Mouse (Mus musculus) adrenal gland, adult 18-20 months (tissue): ENCODE results near the gene Qrich1. TPM values are rescaled to one million over a fixed set of nuclear protein-coding genes. Genes with fewer than 3 reads are reported as not detected.
A peak's percentile ranks its signal among the peaks of the same experiment; 100 is the strongest.

Source experiments
- DNase-seq, 2 experiments: peaks; one replicate each; pipeline ENCODE4 v3.0.0; 2021 to 2022; ENCODE audit warnings: low spot score in 2 of 2
- long read RNA-seq, 2 experiments: library from polyadenylated mRNA; stranded (forward); transcript quantifications; one replicate each; pipeline ENCODE4 v2.0.0; 2021
- total RNA-seq, 2 experiments: library from RNA; stranded (reverse); gene quantifications; 1 replicate in 1 of 2; 2 replicates in 1 of 2; pipeline ENCODE4 v1.2.3; 2021

The Qrich1 gene
- 100 to 1,000 TPM in 1 of 2 experiments, 10 to 100 TPM in 1; 91.5 to 107 TPM for total RNA-seq
- long read RNA-seq, experiment 1, transcript Qrich1-202 (10 exons, 3,040 nt), result major isoform, 22 of 63 reads
- long read RNA-seq, experiment 1, partial matches to known transcripts, result 10 of 63 reads
- long read RNA-seq, experiment 1, other reads (novel, unspliced or antisense), result 31 of 63 reads
- long read RNA-seq, experiment 2, transcript Qrich1-202 (10 exons, 3,040 nt), result major isoform, 15 of 80 reads
- long read RNA-seq, experiment 2, partial matches to known transcripts, result 31 of 80 reads
- long read RNA-seq, experiment 2, other reads (novel, unspliced or antisense), result 31 of 80 reads

DNA sequence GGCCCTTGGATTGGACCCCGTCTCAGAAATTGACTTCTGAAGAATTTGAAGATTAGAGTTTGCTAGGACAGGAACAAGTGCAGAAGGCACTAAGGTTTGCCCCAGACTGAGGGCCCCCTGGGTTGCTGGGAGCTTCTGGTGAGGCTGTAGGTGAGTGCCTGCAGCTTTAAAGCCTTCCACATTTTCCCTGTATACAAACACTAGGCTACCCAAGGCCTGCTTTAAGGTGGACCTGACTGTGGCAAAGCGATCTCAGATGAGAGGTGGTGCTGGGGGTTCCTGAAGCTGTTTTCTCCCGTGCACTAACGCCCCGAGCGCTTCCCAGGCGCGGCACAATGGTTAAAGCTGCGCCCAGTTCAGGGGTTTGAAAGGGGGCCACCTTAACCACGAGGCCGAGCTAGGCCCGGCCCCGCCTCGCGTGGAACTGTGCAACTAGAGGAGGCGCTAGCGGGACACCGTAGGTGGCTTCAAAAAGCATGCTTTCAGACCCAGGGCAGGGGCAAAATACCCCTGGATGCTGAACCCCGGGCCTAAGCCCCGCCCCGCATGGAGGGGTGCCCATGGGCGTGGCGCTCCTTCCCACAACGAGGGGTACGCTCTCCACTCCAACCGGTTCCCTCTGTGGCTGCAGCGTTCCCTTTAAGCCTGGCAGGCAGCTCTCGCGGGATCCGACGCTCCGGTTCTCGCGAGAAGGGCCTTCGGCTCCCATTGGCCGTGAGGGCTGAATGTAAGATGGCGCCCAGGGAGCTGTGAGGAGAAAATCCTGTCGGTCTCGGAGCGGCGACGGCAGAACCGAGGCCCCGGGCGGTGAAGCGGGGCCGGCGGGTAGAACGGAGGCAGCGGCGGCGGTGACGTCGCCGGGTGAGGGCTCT, at the start of gene Qrich1:
Gene Qrich1 (plus strand): TSS at position 427 of the 872 bp plus-strand sequence.
- DNase-seq, result peak; percentile 88 to 93

DNA sequence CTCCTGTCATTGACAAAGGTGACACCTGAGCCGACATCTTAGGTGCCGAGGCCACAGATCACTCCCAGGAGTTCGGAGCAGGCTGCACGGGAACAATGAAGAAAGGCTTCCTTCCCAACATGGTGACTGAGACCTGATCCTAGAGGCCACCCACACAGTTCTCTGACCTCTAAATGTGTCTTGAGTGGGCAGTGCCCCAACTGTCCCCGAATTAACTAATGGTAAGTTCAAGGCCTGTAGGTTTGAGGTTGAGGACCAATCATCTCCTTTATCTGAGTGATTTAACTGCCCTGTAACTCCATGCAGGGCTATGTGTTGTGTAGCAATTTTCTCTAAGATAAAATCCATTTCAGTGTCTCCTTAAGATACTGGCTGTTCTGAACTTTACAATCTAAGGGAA, 47.2 kb upstream of the Qrich1 start:
- DNase-seq, result no peak

DNA sequence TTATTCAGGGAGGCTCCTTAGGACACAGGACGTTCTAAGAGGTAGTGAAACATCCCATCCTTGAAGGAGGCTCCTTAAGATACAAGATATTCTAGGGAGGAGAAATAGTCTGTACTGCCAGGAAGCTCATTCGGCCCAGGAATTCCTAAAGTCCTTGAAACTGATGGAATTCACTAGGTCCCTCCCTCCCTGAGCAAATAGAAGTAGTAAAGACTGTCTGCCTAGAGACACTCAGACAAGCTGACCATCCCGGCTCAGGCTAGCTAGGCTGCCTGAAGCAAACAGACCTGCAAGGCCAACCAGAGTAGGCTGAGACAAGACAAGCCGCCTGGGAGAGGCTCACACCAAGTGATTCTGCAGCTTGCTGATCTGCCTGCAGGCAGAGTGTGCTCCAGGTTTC, 46.8 kb upstream of the Qrich1 start:
- DNase-seq, result no peak

- no peak for DNase-seq
Measured at GRCm38 (mm10) chr9:108474528-108474927, 42.1 kb upstream of the Qrich1 start.

DNA sequence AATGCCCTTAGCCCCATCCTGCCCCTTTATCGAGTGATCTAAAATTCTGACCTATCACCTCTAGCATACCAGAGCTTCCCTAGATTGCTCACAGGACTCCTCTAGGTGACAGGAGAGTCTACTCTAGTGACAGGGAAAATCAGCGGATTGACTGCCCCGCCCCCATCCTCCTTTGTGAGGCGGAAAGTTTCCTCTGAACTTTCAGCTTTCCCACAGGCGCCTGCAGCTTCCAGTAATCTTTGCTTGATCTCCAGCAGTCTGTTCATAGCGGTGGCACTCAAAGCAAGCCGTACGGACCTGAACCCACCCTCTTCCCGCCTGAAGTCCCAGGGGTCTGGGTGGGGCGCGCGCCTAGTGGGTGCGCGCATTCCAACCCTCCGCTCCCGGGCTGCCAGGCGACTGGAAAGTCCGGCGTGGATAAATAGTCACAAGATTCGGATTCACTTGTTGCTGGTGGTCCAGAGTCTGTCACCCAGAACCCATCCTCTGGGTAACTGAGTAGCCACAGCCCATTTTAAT, 37.9 kb upstream of the Qrich1 start:
- DNase-seq, result peak; percentile 77

DNA sequence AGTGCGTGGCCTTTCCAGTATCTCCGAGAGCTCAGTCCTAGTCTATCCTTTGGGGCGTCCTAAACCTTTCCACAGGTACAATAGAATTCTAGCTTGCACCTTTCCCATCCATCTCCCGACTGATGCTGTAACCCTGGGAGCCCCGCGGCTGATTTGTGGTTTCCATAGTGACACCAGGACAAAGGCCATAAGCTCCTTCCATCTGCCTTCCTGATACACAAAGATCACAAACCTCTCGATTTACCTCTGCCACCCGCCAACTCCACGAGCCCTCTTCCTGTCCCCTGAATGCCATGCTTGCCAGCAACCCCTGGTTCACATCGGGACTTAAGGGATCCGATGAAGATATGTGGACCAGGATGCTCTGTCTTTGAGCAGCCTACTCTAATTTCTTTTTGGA, 37.4 kb upstream of the Qrich1 start:
- DNase-seq, result no peak

- DNase-seq, result peak in 1 of 2 experiments; percentile 43
Measured at GRCm38 (mm10) chr9:108479721-108480351, 36.8 kb upstream of the Qrich1 start, which contains the start of gene Lamb2. Gene Lamb2, plus strand, starts transcription at chr9:108479736.

DNA sequence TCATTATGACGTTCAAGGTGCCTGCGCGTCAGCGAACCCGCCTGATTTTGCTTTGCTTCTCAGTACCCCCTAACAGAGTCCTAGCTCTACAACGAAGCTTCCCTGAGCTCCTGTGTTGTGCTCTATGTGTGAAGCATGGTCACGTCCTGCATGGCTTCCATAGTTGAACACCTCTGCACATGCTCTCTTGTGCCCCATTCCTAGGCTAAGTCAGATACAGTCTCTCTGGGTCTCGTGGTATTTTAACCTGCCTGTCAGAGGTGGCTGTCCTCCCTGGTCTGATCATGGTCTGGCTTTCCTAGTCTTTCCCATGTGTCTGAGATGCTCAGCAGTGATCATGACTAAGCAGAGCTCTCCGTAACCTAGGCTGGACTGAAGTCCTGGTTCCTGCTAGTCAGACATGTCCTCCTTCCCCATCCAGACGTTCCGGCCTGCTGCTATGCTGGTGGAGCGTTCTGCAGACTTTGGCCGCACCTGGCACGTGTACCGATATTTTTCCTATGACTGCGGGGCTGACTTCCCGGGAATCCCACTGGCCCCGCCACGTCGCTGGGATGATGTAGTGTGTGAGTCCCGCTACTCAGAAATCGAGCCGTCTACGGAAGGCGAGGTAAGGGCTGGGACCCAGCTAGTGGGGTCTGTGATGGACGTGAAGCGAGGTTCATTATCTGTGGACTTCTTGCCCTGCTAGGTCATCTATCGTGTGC, 35.6 kb upstream of the Qrich1 start:
- DNase-seq, result peak in 1 of 2 experiments; percentile 18

GRCm38 (mm10) chr9:108481520-108482210, 34.9 kb upstream of the Qrich1 start:
- no peak for DNase-seq

DNA sequence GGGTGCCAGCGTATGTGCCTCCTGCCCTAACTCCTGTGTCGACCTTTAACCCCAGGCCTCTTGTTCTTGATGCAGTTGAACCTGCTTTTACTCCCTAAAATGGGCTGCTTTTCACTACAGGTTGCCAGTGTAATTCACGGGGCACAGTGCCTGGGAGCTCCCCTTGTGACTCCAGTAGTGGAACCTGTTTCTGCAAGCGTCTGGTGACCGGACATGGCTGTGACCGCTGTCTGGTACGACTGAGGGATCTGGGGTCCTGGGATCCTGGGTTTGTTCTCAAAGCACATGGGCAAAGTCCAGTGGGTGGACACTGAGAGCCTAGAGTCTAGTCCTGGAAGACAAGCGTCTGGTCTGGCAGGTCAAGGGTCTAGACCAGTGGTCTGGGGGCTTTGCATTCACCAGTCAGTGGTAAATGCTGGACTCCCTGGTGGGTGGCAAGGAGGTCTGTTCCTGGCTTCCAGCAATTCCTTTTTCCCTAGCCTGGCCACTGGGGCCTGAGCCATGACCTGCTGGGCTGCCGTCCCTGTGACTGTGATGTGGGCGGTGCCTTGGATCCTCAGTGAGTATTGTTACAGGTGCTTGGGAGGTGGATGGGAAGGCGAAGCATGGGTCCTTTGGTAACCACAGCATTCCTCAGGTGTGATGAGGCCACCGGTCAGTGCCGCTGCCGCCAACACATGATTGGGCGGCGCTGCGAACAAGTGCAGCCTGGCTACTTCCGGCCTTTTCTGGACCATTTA, 33.4 kb upstream of the Qrich1 start:
- DNase-seq, result no peak

DNA sequence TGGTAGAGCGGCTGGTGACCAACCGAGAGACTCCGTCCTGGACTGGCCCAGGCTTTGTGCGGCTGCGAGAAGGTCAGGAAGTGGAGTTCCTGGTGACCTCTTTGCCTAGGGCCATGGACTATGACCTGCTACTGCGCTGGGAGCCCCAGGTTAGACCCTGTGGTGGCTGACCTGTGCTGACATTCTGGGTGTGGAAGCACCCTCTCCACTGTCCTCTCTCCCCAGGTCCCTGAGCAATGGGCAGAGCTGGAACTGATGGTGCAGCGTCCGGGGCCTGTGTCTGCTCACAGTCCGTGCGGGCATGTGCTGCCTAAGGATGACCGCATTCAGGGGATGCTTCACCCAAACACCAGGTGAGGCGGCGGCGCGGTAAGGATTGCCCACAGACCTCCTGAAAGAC, 32.6 kb upstream of the Qrich1 start:
- peak in 1 of 2 experiments; percentile 19 for DNase-seq

DNA sequence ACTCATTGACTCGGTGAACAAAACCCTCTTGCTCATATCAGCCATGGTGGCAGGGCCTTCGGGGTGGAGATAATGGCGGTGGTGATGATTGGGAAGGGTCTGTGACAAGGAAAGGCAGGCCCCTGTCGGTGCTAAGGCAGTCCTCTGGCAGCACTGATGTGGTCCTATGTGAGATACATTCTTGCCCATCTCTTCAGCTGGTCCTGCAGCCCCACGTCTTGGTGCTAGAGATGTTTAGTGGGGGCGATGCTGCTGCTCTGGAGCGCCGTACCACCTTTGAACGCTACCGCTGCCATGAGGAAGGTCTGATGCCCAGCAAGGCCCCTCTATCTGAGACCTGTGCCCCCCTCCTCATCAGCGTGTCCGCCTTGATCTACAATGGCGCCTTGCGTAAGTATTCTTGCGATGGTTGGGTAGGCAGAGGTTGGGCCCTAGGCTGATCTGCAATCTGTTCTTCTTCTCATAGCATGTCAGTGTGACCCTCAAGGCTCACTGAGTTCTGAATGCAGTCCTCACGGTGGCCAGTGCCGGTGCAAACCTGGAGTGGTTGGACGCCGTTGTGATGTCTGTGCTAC, 31.2 kb upstream of the Qrich1 start:
- DNase-seq, result peak in 1 of 2 experiments; percentile 19

DNA sequence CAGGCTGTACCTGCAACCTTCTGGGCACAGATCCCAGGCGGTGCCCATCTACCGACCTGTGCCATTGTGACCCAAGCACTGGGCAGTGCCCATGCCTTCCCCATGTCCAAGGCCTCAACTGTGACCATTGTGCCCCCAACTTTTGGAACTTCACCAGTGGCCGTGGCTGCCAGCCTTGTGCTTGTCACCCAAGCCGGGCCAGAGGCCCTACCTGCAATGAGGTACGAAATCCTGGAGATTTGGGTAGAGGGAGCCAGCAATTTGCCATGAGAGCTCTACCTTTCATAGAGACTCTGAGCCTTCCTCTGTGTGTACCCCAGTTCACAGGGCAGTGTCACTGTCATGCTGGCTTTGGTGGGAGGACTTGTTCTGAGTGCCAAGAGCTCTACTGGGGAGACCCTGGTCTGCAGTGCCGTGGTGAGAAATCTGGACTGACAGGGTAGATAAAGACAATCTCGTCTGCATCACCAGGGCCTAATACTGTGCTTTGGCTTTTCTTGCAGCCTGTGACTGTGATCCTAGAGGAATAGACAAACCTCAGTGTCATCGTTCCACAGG, 29.6 kb upstream of the Qrich1 start:
- peak in 1 of 2 experiments; percentile 20 for DNase-seq

DNA sequence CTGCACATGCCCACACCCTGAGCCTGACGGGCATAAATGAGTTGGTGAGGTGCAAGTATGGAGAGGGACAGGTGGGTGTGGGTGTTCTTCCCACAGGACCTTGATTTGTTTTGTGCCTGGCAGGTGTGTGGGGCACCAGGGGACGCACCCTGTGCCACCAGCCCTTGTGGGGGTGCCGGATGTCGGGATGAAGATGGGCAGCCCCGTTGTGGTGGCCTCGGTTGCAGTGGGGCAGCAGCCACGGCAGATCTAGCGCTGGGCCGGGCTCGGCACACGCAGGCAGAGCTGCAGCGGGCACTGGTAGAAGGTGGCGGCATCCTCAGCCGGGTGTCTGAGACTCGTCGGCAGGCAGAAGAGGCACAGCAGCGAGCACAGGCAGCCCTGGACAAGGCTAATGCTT, 28.2 kb upstream of the Qrich1 start:
- DNase-seq, result peak in 1 of 2 experiments; percentile 20

GRCm38 (mm10) chr9:108489215-108489614, 27.4 kb upstream of the Qrich1 start:
- peak in 1 of 2 experiments; percentile 29 for DNase-seq

- DNase-seq, result peak in 1 of 2 experiments; percentile 33
Measured at GRCm38 (mm10) chr9:108489702-108490558, 26.7 kb upstream of the Qrich1 start.

DNA sequence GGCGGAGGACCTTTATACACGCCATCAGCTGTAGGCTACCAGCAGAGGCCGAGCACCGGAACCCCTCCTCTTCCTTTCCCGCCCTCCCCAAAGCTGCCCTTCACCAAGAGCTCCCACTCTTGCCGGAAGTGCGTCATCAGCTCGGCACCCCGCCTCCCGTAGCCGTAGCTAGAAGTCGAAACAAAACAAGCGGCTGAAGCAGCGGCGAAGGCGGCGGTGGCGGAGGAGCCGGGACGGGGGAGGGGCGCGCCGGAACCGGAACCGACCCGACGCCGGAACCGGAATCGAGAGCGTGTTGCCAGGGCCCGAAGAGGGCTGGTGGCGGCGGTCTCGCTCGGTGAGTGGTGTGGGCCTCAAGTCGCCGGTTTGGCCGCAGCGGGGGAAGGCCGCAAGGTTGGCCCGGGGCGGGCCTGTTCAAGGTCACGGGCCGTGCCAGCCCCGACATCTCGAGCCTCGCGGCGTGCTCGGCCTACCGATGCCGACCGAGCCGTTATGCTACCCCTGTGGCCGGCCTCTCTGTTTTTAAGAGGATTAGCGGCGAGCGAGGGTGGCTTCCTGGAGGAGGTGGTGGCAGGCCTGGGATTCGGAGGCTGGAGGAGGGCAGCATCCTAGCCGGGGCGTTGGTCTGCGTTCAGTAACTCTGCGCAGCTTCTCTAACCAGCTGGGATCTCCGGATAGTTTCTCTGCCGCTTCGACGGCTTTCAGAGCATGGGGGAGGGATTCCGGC, 25.9 kb upstream of the Qrich1 start, which contains the start of gene Usp19:
Gene Usp19 (plus strand): TSS at position 44 of the 727 bp plus-strand sequence.
- peak; percentile 91 to 92 for DNase-seq
